Mouse (Mus musculus) B cell, adult (primary cell): ENCODE data around the gene Yeats2. TPM values are rescaled to one million over a fixed set of nuclear protein-coding genes. Genes with fewer than 3 reads are reported as not detected.

ENCODE experiments used
- total RNA-seq: library from RNA; stranded (reverse); gene quantifications from 4 replicates; pipeline ENCODE4 v1.2.4, GENCODE M21; 2023; ENCODE audit not compliant: inconsistent age

Yeats2 gene
- total RNA-seq = 48.1 to 58.6 TPM (median 49.8 TPM) in 4 replicates

DNA sequence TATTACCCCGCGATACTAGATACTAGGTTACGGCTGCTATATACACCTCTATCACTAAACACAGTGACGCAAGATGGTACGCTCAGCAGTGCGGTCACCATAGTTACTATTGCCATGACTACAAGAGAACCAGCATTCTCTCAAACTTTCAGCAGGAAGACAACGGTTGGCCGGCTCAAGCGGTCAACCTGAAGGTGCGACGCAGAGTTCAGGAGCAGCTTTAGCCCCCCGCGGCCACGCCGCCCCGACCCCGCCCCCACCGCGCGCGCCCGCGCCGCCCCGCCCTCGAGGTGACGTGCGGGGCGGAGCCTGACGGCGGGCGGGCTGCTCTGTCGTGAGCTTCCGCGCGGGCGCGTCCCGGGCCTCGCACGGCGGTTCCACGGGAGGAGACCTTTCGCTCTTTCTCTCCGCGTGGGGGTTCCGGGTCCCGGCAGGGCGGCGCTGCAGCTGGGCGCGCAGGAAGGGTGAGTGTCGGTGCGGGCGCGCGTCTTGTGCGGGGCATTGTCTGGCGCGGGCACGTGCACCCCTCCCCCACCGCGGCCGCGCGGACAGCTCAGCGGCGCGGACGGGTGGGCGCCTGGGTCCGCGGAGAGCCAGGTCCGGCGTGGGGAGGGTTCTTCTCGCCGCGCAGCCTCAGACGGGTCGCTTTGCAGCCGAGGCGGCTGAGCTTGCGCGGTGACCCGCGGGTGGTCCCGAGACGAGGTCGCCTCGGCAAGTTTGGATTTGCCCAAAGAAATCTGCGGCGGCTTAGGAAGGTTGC is at the start of gene Yeats2:
Gene Yeats2, plus strand, starts transcription at position 292 of the 760 bp plus-strand sequence.

GRCm38 (mm10) chr16:20097069-20097710 is 43.7 kb upstream of the Yeats2 start, which contains the start of gene Klhl24:
Gene Klhl24 (plus strand): TSS chr16:20097542.

GRCm38 (mm10) chr16:20240468-20241414 is 99.9 kb downstream of the Yeats2 start, which contains the start of gene Map6d1:
Gene Map6d1 (minus strand): TSS chr16:20241358.

Other genes with a start within 250 kb of the Yeats2 start
- gene Klhl6, start 158.0 kb upstream of the Yeats2 start, total RNA-seq = 110 to 128 TPM (median 111 TPM) in 4 replicates
- gene Klhl24, start 43.5 kb upstream of the Yeats2 start, total RNA-seq = 291 to 309 TPM (median 304 TPM) in 4 replicates
- not detected in 4 replicates for gene Map6d1, start 100.3 kb downstream of the Yeats2 start, total RNA-seq
- 54.5 to 71.4 TPM (median 65.0 TPM) in 4 replicates for gene Parl, start 161.3 kb downstream of the Yeats2 start, total RNA-seq
- gene Cyp2ab1, start 184.3 kb downstream of the Yeats2 start, total RNA-seq = not detected in 4 replicates